Mouse (Mus musculus) spleen, adult 18-20 months (tissue): ENCODE data around the gene Gatb.
"Not testable (repeated sequence)": the region's sequence is repeated elsewhere in the genome, so short reads cannot be mapped to it uniquely, and the experiment has no call there.

ENCODE experiments used
- DNase-seq, 2 experiments: peaks; one replicate each; pipeline ENCODE4 v3.0.0; 2022; ENCODE audit warnings: mixed read lengths in 2 of 2

The Gatb gene

DNA sequence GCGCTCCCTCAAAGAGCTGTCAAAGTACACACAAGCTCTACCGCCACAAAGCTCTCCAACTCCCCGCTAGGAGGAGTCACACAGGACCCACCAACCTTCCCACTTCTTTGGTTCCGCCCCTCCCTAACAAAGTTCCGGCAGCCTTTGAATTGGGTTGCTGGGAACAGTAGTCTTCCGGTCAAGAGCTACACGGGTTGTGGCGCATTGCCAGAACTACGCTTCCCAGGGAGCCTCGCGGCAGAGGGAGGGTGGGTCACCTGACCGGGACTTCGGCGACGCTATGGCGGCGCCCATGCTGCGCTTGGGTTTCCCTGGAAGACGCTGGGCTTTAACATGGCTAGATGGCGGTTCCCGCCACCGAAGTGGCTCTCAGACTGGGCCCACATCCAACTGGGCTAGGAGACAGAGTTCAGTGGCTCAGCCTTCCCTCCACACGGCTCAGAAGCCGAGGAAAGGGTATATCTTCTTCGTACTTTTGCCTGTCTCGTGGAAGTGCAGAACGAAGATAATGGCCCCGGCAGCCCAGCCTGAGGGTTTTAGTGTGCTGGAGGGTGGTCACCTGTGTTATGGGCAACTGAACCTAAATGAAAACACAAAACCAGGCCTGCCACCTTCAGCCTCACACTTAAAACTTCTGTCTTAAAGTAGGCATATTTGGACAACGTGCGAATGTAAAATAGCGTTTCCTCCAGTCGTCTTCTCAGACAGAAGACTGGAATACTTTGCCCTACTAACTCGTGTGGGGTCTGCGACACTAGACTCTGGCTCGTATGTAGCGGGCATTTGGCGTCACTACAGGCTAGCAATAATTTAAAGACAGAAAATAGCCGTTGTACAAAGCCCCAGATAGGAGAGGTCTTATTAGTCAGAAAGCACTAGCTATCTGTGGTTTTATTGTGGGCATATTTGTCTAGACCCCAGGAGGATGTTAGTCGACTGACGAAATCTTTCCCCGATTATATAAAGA, at the start of gene Gatb:
Gene Gatb, plus strand, starts transcription at position 256 of the 967 bp plus-strand sequence.
- peak; percentile 93 to 94 for DNase-seq

GRCm38 (mm10) chr3:85530601-85531161, 43.2 kb upstream of the Gatb start:
- DNase-seq, result no peak

DNA sequence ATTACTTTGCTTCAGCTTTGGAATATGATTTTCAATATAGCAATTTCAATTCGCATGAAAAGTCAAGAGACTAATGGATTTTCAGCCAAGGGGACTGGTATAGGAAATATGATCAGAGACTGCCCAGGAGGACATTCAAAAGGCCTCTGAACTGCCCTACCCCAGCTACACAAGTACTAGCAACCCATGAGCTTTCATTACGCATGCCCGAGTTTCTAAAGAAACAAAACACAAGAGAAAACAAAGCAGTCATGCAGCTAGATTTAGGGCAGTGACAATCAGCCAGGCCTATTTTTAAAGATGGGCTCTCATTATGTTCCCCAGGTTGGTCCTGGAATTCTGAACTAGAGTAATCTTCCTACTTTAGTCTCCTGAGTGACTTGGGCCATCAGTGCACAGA, 41.5 kb upstream of the Gatb start:
- no peak for DNase-seq

DNA sequence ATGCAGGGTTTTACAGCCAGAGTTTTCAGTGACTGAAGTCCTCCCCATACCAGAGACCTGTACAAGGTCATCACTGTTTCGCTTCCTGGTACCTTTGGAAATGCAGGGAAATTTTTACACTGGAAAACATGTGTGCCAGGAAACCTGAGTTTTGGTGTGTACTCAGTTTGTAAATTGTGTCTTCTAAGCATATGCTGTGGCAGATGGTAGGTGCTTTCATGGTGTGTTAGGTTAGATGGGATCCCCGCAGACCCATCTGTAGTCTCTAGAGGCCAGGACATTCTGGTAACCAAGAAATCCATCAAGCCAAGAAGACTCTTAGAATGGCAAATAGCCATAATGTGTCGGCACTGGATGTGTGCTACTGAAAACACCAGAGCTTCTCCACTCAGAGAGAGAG, 38.9 kb upstream of the Gatb start:
- no peak for DNase-seq

- no peak for DNase-seq
These were observed 38.0 kb upstream of the Gatb start for GRCm38 (mm10) chr3:85535621-85536520.

DNA sequence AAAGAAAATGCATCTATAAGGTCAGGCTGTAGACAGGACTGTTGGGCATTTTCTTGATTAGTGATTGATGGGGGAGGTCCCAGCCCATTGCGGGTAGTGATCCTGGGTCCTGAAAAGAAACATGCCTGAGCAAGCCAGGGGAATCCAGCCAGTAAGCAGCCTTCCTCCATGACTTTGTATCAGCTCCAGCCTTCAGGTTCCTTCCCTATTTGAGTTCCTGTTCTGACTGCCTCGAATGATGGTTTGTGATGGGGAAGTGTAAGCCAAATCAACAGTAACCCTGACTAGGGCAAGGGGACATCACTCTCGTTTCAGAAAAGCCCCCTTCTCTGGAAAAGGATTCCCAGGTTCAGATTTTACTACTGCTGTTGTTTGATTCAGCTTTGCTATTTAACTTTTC, 31.2 kb upstream of the Gatb start:
- DNase-seq, result no peak

GRCm38 (mm10) chr3:85543652-85544051, 30.3 kb upstream of the Gatb start:
- peak in 1 of 2 experiments; percentile 2 for DNase-seq

GRCm38 (mm10) chr3:85550312-85550711, 23.6 kb upstream of the Gatb start:
- DNase-seq, result no peak

DNA sequence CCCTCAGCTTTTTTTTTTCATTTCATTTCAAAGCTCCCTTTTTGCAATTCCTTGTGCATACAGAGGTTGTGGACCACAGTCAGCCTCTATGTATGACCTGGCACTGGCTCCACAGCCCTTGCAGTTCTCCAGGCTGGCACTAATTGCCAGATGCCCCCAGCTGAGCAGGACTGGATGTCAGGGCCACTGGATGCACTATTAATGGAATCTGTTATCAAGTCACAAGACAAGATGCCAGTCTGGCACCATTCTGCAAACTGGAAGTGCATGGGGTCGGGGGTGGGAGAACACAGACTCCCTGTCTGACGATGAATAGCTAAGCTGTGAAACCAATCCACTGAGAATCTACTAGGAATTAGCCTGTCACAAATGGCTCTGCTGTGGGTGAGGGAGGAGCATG, 22.6 kb upstream of the Gatb start:
- no peak for DNase-seq

DNA sequence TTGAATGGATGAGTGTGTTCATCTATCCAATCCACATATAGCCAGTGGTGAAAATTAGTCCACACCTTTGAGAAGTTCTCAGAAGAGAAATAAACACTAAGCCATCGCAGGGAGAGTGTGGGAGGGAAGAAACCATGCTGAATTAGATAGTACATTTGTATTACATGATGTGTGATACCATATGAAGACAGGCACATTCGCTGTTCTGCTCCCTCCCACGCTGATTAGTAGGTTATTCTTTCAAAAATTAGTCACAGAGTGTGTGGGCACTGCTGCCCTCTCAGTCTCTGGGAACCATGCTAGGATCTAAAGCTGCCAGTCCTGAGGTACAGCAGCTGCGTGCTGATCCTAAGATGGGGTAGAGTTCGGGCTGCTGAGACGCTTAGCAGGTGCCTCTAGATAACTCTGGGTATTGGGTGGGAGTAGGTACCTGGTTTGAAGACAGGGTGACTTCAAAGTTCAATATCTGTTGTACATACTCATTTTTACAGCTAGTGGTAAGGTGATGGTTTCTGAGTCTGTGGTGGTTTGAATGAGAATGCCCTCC, 20.1 kb upstream of the Gatb start:
- no peak for DNase-seq

- DNase-seq, result no peak
These were observed 9.3 kb upstream of the Gatb start for GRCm38 (mm10) chr3:85564603-85565002.

DNA sequence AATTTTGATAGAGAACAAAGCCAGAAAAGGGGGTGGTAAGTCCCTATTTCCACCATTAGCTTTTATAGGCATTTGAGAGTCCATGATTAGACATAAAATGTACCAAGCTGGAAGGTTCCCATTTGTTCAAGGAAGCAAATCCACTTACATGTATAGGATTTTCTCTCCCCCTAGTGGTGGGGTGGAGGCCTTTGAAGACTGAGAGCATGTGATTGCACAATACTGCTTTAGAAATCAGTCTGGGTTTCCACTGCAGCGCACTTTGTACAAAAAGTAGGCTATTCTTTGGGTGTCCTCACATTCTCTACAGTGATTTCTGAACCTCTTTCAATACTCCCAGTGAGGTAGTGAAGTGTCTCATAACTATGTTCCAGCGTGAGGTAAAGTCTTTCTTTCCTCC, 2.6 kb upstream of the Gatb start:
- no peak for DNase-seq

- not testable (repeated sequence) for DNase-seq
These were observed 1.4 kb upstream of the Gatb start for GRCm38 (mm10) chr3:85572502-85572901.

- no peak for DNase-seq
These were observed 579 bp upstream of the Gatb start for GRCm38 (mm10) chr3:85573216-85573863.

DNA sequence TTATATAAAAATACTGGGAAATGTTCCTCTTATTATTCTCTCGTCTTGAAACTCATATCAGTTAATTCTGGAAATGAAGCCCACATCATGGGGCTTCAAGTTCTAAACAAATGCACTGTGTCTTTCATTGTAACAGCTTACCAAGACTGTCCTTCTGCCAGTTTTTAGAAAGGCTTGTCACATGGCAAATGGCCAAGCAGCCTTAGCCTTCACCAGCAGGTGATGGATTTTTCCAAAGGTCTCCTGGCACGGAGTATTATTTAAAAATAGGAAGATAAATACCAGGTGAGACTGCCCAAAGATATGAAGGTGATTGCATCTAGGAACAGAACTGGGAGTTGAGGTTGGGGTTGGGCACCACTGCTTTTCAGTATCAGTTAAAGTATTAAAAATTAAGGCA, 8.8 kb downstream of the Gatb start:
- no peak for DNase-seq

- DNase-seq, result no peak
These were observed 9.3 kb downstream of the Gatb start for GRCm38 (mm10) chr3:85583194-85583593.

- no peak for DNase-seq
These were observed 11.0 kb downstream of the Gatb start for GRCm38 (mm10) chr3:85584966-85585365.

- no peak for DNase-seq
These were observed 14.8 kb downstream of the Gatb start for GRCm38 (mm10) chr3:85588701-85589100.

DNA sequence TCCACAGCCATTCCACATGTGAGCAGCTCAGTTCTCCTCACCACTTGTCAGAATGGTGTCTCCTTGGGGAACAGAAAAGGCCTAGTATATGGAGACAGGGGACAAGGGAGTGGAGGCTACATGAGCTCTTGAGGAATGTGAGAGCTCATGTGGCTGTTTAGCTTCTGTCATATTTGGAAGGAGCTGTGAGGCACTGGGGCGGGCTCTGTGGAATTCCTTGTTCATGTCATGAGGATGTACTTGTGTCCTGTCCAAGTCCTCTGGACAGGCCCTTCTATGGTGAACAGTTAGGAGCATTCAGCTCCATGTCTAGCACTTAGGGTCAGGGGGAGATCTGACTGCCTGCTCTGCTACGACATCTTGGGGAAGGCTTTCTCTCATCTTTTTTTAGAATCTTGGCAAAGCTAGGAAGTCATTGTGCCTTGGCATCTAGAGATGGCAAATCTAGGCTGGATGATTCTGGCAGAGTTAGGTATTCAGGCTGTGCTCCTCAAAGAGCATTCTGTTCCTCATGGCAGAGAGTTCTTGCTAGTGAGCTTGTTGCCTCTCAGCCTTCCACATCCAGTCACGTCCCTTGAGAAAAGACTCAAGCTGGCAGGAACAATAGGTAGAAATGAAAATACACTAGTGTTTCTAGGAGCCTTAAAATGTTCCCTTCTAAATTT, 16.3 kb downstream of the Gatb start:
- no peak for DNase-seq

DNA sequence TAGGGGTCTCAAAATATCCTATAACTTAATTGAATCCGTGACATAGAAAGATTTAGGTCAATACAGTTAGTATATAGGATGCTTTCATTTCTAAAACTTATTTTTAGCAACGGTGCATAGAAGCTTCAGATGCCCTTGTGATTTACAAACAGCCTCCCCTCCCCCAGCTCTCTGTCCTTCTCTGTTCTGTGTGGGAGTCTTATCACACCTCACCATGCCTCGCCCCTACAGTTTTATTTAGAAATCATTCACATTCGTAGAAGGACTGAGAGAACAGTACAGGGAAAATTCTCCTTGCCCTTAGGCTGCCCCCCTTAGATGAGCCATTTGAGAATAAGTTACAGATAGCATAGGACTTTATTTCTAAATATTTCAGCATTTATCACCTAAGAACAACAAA, 18.1 kb downstream of the Gatb start:
- DNase-seq, result no peak

DNA sequence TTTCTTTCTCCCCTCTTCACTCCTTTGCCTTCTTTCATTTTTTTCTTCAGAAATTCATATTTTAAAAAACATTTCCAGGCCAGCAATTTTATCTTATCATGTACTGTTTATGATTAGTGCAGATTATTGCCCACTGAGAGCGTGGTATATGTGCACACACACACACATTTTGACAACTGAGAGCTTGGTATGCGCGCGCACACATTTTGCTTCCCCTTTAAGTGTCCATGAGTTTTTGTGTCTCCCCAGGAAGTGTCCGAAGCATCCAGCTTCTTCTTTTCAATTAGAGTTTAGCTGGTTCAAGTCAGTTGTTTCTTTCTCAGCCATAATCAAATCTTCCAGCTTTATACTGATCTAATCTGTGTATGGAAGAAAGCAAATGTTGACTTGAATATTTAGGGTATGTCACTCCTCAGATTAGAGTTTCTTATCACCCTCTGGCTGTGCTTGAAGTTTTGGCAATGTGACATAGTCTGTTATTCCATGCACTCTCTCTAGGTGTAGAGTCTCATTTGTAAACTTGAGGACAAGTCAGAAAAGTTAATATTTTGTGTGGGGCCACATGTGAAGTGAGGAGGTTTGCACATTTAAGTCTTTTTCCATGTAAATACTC, 18.8 kb downstream of the Gatb start:
- DNase-seq, result no peak
